Mouse (Mus musculus) retina, postnatal 1 day (tissue): Measurements from ENCODE around the gene Ak3.
"Not testable (repeated sequence)": the region's sequence is repeated elsewhere in the genome, so short reads cannot be mapped to it uniquely, and the experiment has no call there.

Experiments
- DNase-seq: peaks from one replicate; pipeline ENCODE4 v3.0.0-alpha.2; 2012

Gene Ak3

DNA sequence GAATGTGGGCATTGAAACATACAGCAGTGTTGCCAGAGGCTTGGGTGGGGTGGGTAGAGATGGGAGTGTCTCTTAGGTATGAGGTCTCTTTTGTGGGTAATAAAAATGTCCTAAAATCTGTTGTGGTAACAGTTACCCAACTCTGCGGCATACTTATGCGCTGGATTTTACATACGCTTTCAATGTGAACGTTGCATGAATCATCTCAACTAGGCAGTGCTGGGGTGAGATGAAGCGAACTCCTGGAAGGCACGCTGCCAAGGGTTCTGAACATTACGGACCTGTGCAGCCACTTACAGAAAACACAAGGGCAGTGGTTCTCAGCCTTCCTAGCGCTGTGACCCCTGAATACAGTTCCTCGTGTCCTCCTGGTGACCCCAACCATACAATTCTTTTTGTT, 5.1 kb downstream of the Ak3 start:
- no peak for DNase-seq

DNA sequence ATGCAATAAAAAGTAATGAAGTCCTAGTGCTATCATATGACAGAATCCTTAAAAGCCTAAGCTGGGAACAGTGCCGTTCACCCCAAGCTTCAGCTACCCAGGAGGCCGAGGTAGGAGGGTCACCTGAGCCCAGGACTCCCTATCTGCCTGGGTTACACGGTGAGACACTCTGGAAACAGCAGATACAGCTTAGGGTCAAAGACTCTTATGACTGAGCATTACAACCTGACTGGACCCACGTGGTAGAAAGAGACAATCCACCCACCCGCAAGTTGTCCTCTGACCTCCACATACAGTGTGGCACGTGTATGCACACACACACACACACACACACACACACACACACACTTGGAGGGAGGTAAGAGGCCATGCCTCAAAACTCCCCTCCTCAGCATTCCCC, 5.6 kb downstream of the Ak3 start:
- no peak for DNase-seq

DNA sequence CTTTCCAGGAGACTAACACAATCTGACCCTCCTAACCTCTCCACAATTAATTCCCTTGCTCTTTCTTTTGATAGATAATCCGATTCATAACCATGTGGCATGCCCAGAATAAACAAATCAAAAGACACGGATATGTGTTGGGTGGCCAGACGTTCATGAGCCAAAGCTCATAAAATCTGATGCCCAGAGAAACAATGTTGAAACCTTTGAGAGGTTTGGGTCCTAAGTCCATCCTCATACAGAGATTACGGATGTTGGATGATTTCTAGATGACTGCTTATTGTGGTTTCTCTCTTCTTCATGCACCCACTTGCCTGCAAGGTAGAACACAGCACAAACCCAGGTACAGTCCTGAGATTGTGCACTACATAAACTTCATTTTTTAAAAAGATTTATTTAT, 7.6 kb downstream of the Ak3 start:
- no peak for DNase-seq

DNA sequence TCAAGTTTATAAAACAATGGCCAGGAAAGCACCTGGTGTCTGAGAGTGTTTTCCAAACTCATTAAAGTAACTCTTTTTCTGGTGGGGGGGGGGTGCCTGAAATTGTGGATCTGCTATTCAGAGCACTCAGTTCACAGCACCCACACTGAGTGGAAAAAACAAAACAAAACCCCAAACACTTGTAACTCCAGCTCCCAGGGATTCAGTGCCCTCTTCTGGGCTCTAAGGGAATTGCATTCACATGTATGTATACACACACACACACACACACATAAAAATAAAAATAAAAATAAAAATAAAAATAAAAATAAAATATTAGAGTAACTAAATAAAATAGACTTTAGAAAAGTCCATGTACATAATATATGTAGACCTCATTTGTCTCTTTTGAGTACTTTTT, 8.4 kb downstream of the Ak3 start:
- DNase-seq = no peak

DNA sequence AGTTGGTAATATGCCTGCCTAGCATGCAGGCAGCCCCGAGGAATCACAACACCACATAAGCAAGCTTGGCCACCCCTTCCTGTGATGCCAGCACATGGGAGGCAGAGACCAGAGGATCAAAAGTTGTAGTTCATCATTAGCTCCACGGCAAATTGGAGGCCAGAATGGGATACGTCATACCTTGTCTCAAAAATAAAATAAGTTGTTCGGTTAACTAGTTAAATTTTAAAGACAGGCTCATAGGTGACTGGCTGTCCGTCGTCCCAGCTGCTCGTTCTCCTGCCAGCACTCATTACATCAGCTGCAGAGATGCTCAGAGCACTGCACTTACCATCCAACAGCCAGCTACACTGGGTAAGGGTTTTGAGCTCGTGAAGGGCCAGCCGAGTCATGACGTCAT, 10.2 kb downstream of the Ak3 start:
- DNase-seq = no peak

DNA sequence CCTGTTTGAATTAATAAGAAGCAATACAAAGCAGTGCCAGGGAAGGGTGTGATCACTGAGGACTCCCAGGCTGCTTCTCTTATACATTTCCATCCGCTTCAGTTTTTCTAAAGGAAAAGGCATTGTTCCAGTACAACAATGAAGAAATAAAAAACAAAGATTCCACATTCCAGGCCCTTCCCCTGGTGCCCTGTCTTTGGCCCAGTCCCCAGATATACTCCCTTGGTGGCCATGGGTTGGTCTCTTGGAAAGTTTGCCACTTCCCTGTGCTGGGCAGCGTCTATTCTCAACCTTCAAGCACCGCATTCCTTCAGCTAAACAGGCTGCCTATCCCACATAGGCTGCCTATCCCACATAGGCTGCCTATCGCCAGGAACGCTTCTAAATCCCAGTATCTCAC, 10.7 kb downstream of the Ak3 start:
- no peak for DNase-seq

DNA sequence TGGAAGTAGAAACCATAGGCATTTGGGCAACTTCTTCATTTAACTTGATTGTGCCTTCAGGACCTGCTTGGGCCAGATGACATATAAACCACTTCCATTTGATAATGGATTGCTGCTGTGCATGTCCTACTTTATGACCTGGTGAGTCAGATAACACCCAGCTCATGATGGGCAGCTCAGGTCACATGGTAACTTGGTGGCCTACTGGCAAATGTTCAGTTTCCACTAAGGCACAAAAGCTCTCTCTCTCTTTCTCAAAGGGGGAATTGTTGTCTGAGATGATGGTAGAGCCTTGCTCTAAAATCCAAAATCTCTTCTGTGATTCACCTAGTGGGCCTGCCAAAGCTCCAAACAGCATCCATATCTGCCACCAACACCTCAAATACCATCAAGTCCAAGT, 15.1 kb downstream of the Ak3 start:
- DNase-seq = no peak

DNA sequence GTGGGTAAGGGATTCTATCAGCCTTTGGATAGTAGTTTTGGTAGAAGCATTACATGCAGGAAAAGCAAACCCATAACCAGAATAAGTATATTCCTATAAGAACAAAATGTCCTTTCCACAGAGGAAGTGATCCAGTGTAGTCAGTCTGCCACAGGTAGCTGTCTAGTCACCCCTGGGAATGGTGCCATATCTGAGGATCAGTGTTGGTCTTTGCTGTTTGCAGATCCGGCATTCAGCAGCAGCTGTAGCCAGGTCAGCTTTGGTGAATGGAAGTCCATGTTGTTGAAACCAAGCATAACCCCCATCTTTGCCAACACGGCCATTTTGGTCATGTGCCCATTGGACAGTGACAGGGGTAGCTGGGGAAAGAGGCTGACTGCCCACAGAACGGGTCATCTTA, 16.0 kb downstream of the Ak3 start:
- DNase-seq = no peak

DNA sequence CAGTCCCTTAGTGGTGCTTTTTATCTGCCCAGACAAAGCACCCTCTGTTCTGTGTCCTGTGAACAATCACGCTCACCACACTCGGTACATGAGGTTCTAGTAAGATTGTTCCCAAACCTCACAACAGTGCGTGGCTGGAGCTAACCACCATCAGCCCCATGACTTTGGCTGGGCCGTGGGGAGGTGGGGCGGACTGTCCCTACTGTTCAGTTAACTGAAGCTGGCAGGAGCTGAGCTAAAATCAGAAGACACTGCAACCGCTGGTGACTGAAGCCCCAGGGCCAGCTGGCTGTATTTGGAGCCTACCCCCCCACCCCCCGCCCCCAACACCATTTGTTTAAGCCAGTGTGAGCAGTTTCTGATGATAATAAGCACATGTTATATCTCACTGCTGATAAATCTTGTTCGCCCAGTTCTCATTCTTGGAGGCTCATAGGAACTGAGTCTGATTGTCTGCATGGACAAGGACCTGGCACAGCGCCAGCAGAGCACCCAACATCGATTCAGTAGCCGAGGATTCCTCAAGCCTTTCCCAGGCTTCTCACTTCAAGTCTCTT, 23.3 kb downstream of the Ak3 start:
- peak; percentile 73 for DNase-seq

DNA sequence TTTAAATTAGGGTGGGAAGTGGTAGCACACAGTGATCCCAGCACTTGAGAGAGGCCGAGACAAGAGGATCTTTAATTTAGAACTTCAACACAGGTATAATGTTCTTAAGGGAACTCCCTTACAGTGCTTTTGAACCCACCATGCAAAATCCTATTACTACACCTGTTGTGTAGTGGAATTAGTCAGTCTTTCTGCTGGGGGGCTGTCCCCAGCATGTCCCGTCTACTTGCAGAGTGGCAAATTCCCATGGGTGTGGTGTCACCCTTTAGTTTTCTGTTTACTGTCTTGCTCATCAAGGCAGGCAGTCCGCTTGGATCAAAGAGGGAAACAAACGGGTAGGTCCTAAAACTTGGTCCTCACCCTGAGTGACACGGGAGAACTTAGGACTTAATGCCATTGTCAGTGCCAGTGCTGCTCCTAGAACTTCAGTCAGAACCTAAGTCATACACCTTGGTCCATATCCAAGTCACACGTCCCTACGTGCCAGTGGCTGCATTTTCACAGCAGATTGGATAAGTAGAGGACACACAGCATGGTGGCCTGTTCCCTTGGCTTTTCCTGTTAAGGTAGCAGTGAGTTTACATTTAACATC, 25.9 kb downstream of the Ak3 start:
- no peak for DNase-seq

DNA sequence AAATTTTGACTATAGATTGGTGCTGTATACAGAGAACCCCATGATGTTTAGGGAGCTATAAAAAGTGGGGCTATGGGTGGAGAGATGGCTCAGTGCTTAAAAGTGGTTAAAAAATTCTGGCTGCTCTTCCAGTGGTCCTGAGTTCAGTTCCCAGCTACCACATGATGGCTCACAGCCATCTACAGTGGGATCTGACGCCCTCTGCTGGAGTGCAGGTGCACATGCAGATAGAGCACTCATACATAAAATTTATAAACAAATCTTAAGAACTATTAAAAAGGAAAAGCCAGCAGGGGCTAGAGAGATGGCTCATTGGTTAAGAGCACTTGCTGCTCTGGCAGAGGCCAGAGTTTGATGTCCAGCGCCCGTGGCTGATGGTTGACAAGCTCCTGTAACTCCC, 28.1 kb downstream of the Ak3 start:
- no peak for DNase-seq

DNA sequence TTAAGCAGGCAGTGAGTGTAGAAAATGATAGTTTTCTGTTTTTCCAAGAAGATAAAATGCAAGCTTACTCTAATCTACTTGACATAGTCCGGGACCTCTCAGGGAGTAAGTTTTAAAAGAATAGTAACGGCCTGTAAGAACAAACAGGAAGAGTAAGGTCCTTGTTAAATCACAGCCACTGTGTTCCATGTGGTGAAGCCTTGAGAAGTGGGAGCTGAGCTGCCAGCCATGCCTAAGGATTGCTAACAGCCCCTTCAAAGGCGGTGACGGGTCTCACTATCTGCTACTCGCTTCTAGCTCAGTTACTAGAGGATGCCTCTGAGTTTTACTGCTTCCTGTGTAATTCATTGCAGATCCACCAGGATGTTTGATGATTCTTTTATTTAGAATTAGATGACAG, 31.0 kb downstream of the Ak3 start:
- peak; percentile 73 for DNase-seq

DNA sequence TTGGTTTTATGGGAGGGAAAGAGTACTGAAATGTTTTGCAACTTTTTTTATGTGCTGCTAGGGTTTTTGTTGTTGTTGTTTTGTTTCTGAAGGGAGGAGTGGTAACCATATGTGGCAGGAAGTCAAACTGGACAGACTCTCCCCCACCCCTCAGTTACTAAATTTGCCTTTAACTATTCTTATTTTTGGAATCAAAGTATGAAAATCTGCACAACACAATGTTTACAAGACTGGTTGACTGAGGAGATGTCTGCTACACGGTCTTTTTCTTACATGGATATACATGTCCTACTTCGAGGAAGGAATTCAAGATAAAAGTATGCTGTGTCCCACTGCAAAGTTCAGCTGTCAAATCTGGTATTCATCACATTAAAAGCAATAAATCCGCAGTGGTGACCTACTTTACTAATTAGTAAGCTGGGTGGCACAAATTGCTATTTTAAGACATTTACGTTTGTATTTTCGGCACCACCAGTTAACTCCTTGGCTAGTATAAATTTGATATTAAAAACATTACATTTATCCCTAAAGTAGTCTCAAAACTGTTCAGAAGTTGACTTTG, 31.5 kb downstream of the Ak3 start:
- peak; percentile 89 for DNase-seq

DNA sequence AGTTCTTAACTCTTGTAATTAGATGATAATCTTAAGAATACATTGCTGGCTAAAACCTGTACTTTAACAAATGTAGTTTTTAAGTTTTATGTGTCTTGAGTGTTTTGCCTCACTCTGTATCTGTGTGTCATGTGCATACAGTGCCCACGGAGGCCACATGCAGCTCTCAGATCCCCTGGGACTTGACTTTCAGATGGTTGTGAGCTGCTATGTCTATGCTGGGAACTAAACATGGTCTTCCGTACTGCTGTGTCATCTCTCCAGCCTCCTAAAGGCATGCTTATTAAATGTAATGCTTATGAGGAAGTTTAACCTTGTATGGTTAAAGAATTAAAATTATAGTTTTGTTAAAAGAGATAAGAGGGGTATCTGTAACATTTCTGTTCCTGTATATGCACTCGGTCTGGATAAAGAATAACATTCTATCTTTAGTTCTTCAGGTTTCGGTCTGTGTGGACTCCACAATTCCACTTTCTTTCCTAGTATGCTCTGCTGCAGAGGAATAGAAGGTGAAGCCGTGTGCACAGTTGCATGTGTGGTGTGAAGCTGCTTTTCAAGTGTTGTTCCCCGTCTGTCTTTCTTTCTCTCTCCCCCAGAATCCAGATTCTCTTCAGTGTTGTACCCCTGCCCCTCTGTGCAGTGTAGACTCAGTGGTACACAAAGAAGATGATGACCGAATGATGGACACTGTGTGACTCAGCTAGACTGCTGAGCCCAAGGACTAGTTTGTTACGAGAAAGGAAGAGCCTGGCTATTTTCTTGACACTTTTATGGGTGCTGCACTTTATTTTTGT, 32.2 kb downstream of the Ak3 start:
- DNase-seq = peak; percentile 17

DNA sequence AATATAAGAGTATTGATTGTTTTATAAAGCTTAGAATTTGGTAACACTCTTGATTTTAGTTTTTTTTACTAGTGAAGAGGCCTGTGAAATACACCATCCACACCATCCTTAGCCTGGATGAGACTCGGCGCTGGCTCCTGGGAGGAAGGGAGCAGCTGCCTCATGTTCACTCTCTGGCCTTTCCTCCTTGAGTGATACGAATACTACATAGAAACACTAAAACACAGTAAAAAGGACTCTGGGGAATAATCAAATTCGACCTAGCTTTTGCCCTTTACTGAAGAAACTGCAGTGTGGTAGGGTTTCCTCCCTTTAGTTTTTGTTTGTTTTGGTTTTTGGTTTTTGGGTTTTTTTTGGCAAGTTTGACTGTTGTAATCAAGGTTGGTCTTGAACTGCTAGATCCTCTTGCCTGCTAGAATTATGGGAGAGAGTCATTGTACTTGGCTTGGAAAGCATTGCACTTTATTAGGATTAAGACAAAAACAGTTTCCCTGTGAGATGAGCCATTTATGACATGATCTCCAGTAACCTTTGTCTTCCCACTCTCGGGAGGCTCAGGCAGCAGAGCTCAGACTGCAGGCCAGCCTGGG, 33.2 kb downstream of the Ak3 start:
- no peak for DNase-seq

DNA sequence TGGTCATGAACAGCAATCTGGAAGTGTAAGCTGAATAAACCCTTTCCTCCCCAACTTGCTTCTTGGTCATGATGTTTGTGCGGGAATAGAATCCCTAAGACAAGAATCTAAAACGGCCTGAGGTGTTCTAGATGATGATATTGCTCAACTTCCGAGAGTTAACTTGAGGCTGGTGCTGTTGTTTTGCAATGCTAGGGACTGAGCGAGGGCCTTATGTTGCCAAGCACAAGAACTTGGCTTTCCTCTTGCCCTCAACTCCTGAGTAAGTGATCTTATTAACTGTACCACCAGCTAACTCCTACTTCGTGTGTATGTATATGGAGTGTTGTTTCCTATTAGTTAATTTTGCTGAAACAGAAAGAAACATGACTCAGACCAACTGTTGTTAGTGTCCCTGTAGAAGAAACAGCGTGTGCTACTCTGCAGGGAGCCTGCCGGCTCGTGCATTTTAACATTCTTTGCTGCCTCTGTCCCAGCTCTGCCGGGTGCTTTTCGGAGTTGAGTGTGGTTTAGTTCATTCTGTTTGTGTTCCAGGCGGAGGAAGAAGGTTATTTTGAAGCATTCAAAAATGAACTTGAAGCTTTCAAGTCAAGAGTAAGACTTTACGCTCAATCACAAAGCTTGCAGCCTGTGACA, 36.3 kb downstream of the Ak3 start:
- no peak for DNase-seq

DNA sequence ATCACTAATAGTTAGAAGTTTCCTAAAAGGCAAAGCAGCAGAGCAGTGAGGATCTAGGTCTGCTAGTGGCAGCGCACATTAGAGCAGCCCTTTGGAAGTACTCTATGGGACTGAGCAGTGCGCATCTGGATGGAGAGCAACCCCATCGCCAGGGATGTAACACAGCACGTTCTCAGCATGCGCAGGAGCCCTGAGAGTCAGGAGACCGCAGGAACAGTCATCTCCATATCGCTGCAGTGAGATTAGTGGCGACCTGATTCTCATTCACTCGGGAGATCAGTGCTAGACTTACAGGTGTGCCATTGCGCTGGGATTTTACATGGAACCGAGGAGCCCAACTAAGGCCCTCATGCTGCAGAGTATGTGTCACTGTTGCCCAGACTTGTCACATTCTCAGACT, 38.7 kb downstream of the Ak3 start:
- DNase-seq = no peak

DNA sequence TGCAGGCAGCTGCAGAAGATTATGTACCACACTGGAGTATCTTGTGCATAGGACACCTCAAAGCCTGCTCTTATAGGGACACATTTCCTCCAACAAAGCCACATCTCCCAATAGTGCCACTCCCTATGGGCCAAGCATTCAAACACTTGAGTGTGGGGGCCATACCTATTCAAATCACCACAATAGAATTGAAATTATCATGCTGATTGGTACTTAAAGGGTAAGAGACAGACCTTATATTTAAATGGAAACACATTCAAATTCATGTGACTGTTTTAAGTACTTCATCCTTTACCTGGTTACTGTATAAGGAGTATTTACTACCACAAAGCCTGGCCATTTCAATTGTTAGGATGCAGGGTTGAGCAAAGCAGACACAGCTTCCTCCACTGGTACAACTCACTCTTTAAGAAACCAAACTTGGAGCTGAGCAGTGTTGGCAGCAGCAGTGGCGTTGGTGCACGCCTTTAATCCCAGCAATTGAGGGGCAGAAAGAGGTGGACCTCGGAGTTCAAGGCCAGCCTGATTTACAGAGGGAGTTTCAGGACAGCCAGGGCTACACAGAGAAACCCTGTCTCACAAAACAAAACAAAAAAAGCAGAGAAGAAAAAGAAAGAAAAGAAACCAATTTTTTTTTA, 39.6 kb downstream of the Ak3 start:
- DNase-seq = no peak

DNA sequence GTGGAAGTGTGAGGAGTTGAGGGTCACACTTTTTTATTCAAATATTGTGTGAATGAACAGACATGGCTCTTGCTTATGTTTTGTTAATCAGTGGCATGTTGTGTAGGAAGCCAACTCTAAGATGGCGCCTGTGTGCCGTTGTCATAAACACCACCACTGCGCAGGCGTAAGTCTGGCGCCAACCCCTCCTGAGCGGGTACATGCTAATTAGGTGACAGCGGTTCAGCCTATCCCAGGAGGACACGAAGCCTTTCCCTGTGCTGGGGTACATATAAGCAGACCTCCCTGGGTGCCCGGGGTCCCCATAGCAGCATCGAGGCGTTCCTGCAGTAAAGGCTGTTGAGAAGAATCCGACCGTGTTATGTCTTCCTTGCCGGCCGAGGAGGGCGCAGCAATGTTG, 47.4 kb downstream of the Ak3 start:
- DNase-seq = not testable (repeated sequence)

DNA sequence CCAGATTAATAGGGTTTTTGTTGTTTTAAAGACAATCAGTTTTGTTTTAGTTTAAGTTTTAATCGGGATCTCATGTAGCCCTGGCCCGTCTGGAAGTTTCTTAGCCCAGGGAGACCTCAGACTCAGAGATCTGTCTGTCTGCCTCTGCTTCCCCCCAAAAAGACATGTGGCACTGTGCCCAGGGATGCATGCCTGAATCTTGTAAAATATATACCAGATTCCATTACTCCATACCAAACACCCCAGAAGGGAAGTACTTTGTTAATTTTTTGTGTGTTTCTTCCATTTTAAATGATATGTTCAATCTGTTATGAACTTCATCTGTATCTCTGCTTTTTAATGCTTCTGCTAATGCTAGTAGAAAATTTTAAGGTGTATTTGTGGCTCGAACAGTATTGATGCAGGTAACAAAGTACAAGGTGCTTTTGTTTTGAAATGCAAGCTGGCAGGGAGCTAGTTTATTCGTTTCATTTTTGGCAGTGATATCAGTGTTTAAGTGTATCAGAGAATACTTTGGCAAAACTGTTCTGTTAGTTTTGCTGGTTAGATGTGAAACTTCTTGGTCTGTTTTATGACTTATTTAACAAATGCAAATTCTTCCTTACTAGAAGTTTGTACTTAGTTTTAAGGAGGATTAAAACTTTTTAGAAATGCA, 49.7 kb downstream of the Ak3 start:
- DNase-seq = no peak

DNA sequence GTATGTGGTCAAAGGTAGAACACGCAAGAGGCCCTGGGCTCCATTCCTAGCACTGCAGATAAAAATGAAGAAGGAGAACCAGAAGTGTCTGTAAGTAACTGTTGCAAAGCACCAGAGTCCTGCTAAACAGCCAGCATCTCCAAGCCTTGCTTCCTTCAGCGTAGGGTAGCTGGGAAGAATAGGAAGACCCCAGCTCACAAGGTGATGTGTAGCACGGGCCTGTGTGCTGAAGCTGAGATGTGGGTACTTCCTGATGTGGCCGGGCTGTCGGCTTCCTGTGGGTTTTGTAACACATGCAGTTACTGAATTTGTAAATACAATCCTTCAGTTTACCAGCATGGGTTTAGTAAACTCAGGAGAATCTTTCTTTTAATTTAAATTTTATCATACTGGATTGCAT, 52.4 kb downstream of the Ak3 start:
- DNase-seq = no peak

DNA sequence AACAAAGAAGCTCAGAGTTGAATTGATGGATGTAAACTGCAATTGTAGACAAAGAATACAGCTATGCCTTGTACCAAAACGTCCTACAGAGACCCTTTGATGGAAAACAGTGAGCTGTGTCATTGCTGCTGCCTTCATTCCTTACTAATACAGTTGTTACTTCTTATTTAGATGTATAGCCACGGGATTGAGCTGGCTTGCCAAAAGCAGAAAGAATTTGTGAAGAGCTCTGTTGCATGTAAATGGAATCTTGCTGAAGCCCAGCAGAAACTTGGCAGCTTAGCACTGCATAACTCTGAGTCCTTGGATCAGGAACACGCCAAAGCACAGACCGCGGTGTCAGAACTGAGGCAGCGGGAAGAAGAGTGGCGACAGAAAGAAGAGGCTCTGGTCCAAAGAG, 52.9 kb downstream of the Ak3 start:
- DNase-seq = no peak
